Mouse (Mus musculus): ENCODE measurements around the gene Rmi2.

- TF ChIP-seq CTCF (conservative IDR thresholded peaks at IDR 0.05; ENCODE audit: low read length) (no peak), NANOG (IDR thresholded peaks at IDR 0.05; ENCODE audit: borderline replicate concordance, low read length) (no peak)
Observed at GRCm38 (mm10) chr16:10870969-10871368, 36.1 kb downstream of the Rmi2 start.
